Mouse (Mus musculus): ENCODE measurements around the gene Zeb2. TPM values are rescaled to one million over a fixed set of nuclear protein-coding genes. Genes with fewer than 3 reads are reported as not detected.

Zeb2 gene
- polyA plus RNA-seq, 1 experiment from 2014 or later, result 52.2 TPM

- H3K36me3 ChIP-seq (ENCODE audit: control insufficient read depth, insufficient read depth, low read length), result no peaks in the 10 kb centered on the region
- H3K27me3 ChIP-seq (ENCODE audit: control insufficient read depth, insufficient read depth, low read length), result no peaks in the 10 kb centered on the region; the same call in 1 of the 2 replicates
- peak overlapping the region; percentile 83 for H3K4me3 ChIP-seq (ENCODE audit: low read length)
- H3K4me1 ChIP-seq (ENCODE audit: control insufficient read depth, insufficient read depth, low read length), result 0 out of 2 replicates have a peak, but pooled peaks cover 3% of the 10 kb centered on the region
- peak overlapping the region; percentile 90 for H3K27ac ChIP-seq (ENCODE audit: low read depth, low read length)
- H3K4me2 ChIP-seq (replicated peaks; ENCODE audit: low read depth, low read length), result peak overlapping the region; percentile 68
- under 1% methylated on average over 44 of the region's 74 CpGs for WGBS
- peak; percentile 26 for ATAC-seq (ENCODE audit: low FRiP score, low TSS enrichment)
- H3K9me3 ChIP-seq (ENCODE audit: control insufficient read depth, low read length), result no peaks in the 10 kb centered on the region
- H3K9ac ChIP-seq (ENCODE audit: low read depth, low read length), result peak overlapping the region; percentile 98
These were observed 7.8 kb downstream of the Zeb2 start for GRCm38 (mm10) chr2:45109161-45109950.

- peak; percentile 41; the same call in 1 of the 2 replicates for ATAC-seq (ENCODE audit: low FRiP score, low TSS enrichment)
- WGBS, result under 1% methylated on average over 23 of the region's 25 CpGs
- peak overlapping the region; percentile 98 for H3K9ac ChIP-seq (ENCODE audit: low read depth, low read length)
- H3K27ac ChIP-seq (ENCODE audit: low read depth, low read length), result peak overlapping the region; percentile 90
- H3K27me3 ChIP-seq (ENCODE audit: control insufficient read depth, insufficient read depth, low read length), result no peaks in the 10 kb centered on the region; the same call in 1 of the 2 replicates
- peak overlapping the region; percentile 83 for H3K4me3 ChIP-seq (ENCODE audit: low read length)
- H3K36me3 ChIP-seq (ENCODE audit: control insufficient read depth, insufficient read depth, low read length), result no peaks in the 10 kb centered on the region
- H3K9me3 ChIP-seq (ENCODE audit: control insufficient read depth, low read length), result no peaks in the 10 kb centered on the region
- H3K4me1 ChIP-seq (ENCODE audit: control insufficient read depth, insufficient read depth, low read length), result 0 out of 2 replicates have a peak, but pooled peaks cover 2% of the 10 kb centered on the region
- peak overlapping the region; percentile 68 for H3K4me2 ChIP-seq (replicated peaks; ENCODE audit: low read depth, low read length)
These were observed 8.6 kb downstream of the Zeb2 start for GRCm38 (mm10) chr2:45108521-45109091.

- H3K4me3 ChIP-seq (ENCODE audit: low read length), result peak overlapping the region; percentile 83
- H3K9ac ChIP-seq (ENCODE audit: low read depth, low read length), result peak overlapping the region; percentile 98; the same call in 1 of the 2 replicates
- no peak for ATAC-seq (ENCODE audit: low FRiP score, low TSS enrichment)
- 38% methylated on average over 2 of the region's 2 CpGs for WGBS
- peak overlapping the region; percentile 68 for H3K4me2 ChIP-seq (replicated peaks; ENCODE audit: low read depth, low read length)
- no peaks in the 10 kb centered on the region for H3K36me3 ChIP-seq (ENCODE audit: control insufficient read depth, insufficient read depth, low read length)
- H3K9me3 ChIP-seq (ENCODE audit: control insufficient read depth, low read length), result no peaks in the 10 kb centered on the region
- H3K4me1 ChIP-seq (ENCODE audit: control insufficient read depth, insufficient read depth, low read length), result 0 out of 2 replicates have a peak, but pooled peaks cover 7% of the 10 kb centered on the region
- H3K27me3 ChIP-seq (ENCODE audit: control insufficient read depth, insufficient read depth, low read length), result no peaks in the 10 kb centered on the region
- H3K27ac ChIP-seq (ENCODE audit: low read depth, low read length), result peak overlapping the region; percentile 63; the same call in 1 of the 2 replicates
These were observed 9.6 kb downstream of the Zeb2 start for GRCm38 (mm10) chr2:45107555-45107954.

- no peaks in the 10 kb centered on the region for H3K27me3 ChIP-seq (ENCODE audit: control insufficient read depth, insufficient read depth, low read length)
- H3K4me2 ChIP-seq (replicated peaks; ENCODE audit: low read depth, low read length), result peak overlapping the region; percentile 31
- peak overlapping the region; percentile 49; the same call in 1 of the 2 replicates for H3K27ac ChIP-seq (ENCODE audit: low read depth, low read length)
- no peak for ATAC-seq (ENCODE audit: low FRiP score, low TSS enrichment)
- no peaks in the 10 kb centered on the region for H3K36me3 ChIP-seq (ENCODE audit: control insufficient read depth, insufficient read depth, low read length)
- 50% methylated on average over 7 of the region's 7 CpGs for WGBS
- peak overlapping the region; percentile 16 for H3K4me3 ChIP-seq (ENCODE audit: low read length)
- H3K9ac ChIP-seq (ENCODE audit: low read depth, low read length), result peak overlapping the region; percentile 98
- H3K4me1 ChIP-seq (ENCODE audit: control insufficient read depth, insufficient read depth, low read length), result peaks cover 7% of the 10 kb centered on the region; the same call in 1 of the 2 replicates
- no peaks in the 10 kb centered on the region for H3K9me3 ChIP-seq (ENCODE audit: control insufficient read depth, low read length)
These were observed 11.0 kb downstream of the Zeb2 start for GRCm38 (mm10) chr2:45105922-45106851.

- Histone ChIP-seq H3K4me2 (replicated peaks; ENCODE audit: low read depth, low read length) (peak overlapping the region; percentile 29), H3K4me1 (ENCODE audit: control insufficient read depth, insufficient read depth, low read length) (peaks cover 7% of the 10 kb centered on the region; the same call in 1 of the 2 replicates), H3K4me3 (ENCODE audit: low read length) (peak overlapping the region; percentile 3; the same call in 1 of the 2 replicates), H3K27ac (ENCODE audit: low read depth, low read length) (peak overlapping the region; percentile 2; the same call in 1 of the 2 replicates), H3K36me3 (ENCODE audit: control insufficient read depth, insufficient read depth, low read length) (no peaks in the 10 kb centered on the region), H3K9me3 (ENCODE audit: control insufficient read depth, low read length) (no peaks in the 10 kb centered on the region), H3K9ac (ENCODE audit: low read depth, low read length) (peak overlapping the region; percentile 46; the same call in 1 of the 2 replicates), H3K27me3 (ENCODE audit: control insufficient read depth, insufficient read depth, low read length) (no peaks in the 10 kb centered on the region)
- 62% methylated on average over 6 of the region's 6 CpGs for WGBS
- ATAC-seq (ENCODE audit: low FRiP score, low TSS enrichment), result no peak
These were observed 11.9 kb downstream of the Zeb2 start for GRCm38 (mm10) chr2:45105281-45105721.

- Histone ChIP-seq H3K9me3 (ENCODE audit: control insufficient read depth, low read length) (no peaks in the 10 kb centered on the region), H3K4me3 (ENCODE audit: low read length) (no peak overlapping the region; the same call in 1 of the 2 replicates), H3K4me2 (replicated peaks; ENCODE audit: low read depth, low read length) (peak overlapping the region; percentile 19), H3K27ac (ENCODE audit: low read depth, low read length) (peak overlapping the region; percentile 2; the same call in 1 of the 2 replicates), H3K27me3 (ENCODE audit: control insufficient read depth, insufficient read depth, low read length) (no peaks in the 10 kb centered on the region), H3K36me3 (ENCODE audit: control insufficient read depth, insufficient read depth, low read length) (no peaks in the 10 kb centered on the region), H3K4me1 (ENCODE audit: control insufficient read depth, insufficient read depth, low read length) (peaks cover 7% of the 10 kb centered on the region; the same call in 1 of the 2 replicates), H3K9ac (ENCODE audit: low read depth, low read length) (no peak overlapping the region; the same call in 1 of the 2 replicates)
- WGBS, result 36% methylated on average over 7 of the region's 7 CpGs
- ATAC-seq (ENCODE audit: low FRiP score, low TSS enrichment), result no peak
These were observed 12.6 kb downstream of the Zeb2 start for GRCm38 (mm10) chr2:45104511-45105055.

GRCm38 (mm10) chr2:45104066-45104465 is 13.1 kb downstream of the Zeb2 start:
- Histone ChIP-seq H3K4me2 (replicated peaks; ENCODE audit: low read depth, low read length) (peak overlapping the region; percentile 19; the same call in 1 of the 2 replicates), H3K4me3 (ENCODE audit: low read length) (no peak overlapping the region), H3K9ac (ENCODE audit: low read depth, low read length) (peak overlapping the region; percentile 32; the same call in 1 of the 2 replicates)

More at GRCm38 (mm10) chr2:45104066-45104465, 13.1 kb downstream of the Zeb2 start:
- no peak for ATAC-seq (ENCODE audit: low FRiP score, low TSS enrichment)
- peaks cover 7% of the 10 kb centered on the region; the same call in 1 of the 2 replicates for H3K4me1 ChIP-seq (ENCODE audit: control insufficient read depth, insufficient read depth, low read length)
- WGBS, result 66% methylated on average over 4 of the region's 4 CpGs
- H3K27me3 ChIP-seq (ENCODE audit: control insufficient read depth, insufficient read depth, low read length), result no peaks in the 10 kb centered on the region
- H3K36me3 ChIP-seq (ENCODE audit: control insufficient read depth, insufficient read depth, low read length), result no peaks in the 10 kb centered on the region
- H3K9me3 ChIP-seq (ENCODE audit: control insufficient read depth, low read length), result no peaks in the 10 kb centered on the region
- 0 out of 2 replicates have a peak overlapping the region, but pooled peaks have one; percentile 2 for H3K27ac ChIP-seq (ENCODE audit: low read depth, low read length)

Data from kidney, embryonic 14.5 days (tissue).